Mouse (Mus musculus) hindbrain, embryonic 10.5 days (tissue): ENCODE measurements at regions not wholly inside any gene's neighbourhood (a gene's known extent, or its start where the extent isn't known, plus 50 kb on each side); places are given as distances from the start of the nearest gene placed in this dataset.
"Not testable (repeated sequence)": the region's sequence is repeated elsewhere in the genome, so short reads cannot be mapped to it uniquely, and the experiment has no call there.

Source experiments
- DNase-seq: peaks from one replicate; pipeline ENCODE4 v3.0.0-alpha.2; 2017; ENCODE audit warnings: low spot score
- H3K27ac ChIP-seq: fragments of 300-500 bp; sonication (generic); 2 replicates; pipeline ENCODE4 v1.5.1; 2016; ENCODE audit warnings: mild to moderate bottlenecking, moderate library complexity
- H3K27me3 ChIP-seq: fragments of 300-500 bp; sonication (generic); 2 replicates; pipeline ENCODE4 v1.6.1; 2016; ENCODE audit warnings: mild to moderate bottlenecking; ENCODE audit not compliant: poor library complexity, insufficient read depth, severe bottlenecking
- H3K36me3 ChIP-seq: fragments of 300-500 bp; sonication (generic); 2 replicates; pipeline ENCODE4 v1.6.1; 2016; ENCODE audit warnings: mild to moderate bottlenecking, moderate library complexity
- H3K4me1 ChIP-seq: fragments of 300-500 bp; sonication (generic); replicated peaks from 2 replicates; pipeline ENCODE4 v1.6.1; 2016; ENCODE audit warnings: mild to moderate bottlenecking
- H3K4me3 ChIP-seq: fragments of 300-500 bp; sonication (generic); 2 replicates; pipeline ENCODE4 v1.5.1; 2016; ENCODE audit warnings: mild to moderate bottlenecking, moderate library complexity
- H3K9me3 ChIP-seq: fragments of 300-500 bp; sonication (generic); 2 replicates; pipeline ENCODE4 v1.6.1; 2016; ENCODE audit warnings: mild to moderate bottlenecking, moderate library complexity
- WGBS: fragments of 180-500 bp; shearing (Covaris S2); methylation state at CpG from one replicate; pipeline ENCODE4 v1.1.7; 2016; 5-methylcytosine and 5-hydroxymethylcytosine counted together

DNA sequence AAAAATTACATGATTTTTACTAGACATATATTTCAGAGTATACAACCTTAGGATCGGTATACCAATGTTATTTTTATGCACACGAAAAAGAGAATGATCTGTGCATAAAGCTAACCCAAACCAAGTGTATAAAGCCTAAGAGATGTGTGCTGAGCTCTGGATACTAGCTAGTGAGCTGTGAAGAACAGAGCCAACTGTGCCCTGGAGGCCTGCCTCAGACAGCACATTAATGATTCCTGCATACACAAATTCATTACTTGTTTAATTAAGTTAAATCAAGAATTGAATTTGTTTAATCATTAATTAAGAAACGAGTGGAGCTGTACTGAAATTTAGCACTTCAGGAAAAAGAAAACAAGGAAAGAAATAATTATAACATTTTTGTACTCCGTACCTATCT lies 139.0 kb upstream of the Prkcq start:
- Histone ChIP-seq H3K4me3 (no peak overlapping the region), H3K4me1 (no peaks in the 10 kb centered on the region), H3K27ac (no peak overlapping the region), H3K9me3 (no peaks in the 10 kb centered on the region), H3K27me3 (no peaks in the 10 kb centered on the region), H3K36me3 (no peaks in the 10 kb centered on the region)
- WGBS, result 89% methylated on average over 4 of the region's 4 CpGs
- DNase-seq, result no peak

DNA sequence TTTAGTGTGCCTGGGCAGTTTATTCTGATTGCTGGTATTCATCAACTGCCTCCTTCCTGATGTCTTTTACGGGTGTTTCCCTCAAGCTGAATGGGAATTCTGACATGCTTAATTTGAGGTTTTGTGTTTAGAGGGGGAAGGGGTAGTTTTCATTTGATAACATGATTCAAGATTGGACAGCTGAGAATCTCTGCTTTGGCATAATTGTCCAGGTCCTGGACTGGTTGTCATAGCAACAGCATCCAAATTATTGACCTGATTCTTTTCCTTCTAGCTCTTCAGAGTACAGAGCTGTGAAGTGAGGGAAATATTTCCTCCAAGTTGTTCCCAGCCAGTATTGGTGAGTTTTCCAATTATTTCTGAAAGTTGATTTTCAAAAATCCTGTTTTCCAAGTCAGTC lies 137.7 kb upstream of the Prkcq start:
- no peaks in the 10 kb centered on the region for H3K9me3 ChIP-seq
- DNase-seq, result no peak
- WGBS, result 30% methylated on average over 1 of the region's 1 CpGs
- no peak overlapping the region for H3K4me3 ChIP-seq
- no peak overlapping the region for H3K27ac ChIP-seq
- H3K36me3 ChIP-seq, result no peaks in the 10 kb centered on the region
- H3K27me3 ChIP-seq, result no peaks in the 10 kb centered on the region
- no peaks in the 10 kb centered on the region for H3K4me1 ChIP-seq

DNA sequence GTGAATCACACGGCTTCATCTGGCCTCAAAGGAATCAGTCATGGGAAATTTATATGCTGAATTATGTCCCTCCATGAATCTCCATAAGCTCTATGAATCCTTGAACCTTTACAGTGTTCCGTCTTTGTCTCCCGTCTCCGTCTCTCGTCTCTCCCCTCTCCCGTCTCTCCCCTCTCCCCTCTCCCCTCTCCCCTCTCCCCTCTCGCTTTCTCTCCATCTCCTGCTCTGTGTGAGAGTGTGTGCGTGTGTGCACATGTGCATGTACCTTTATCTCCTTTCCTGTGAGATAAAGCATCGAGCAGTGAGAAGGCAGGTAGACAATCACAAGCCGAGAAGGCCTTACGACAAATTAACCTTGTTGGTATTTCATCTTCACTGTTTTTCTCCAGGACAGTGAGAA lies 134.6 kb upstream of the Prkcq start:
- Histone ChIP-seq H3K27me3 (no peaks in the 10 kb centered on the region), H3K4me1 (no peaks in the 10 kb centered on the region), H3K27ac (no peak overlapping the region), H3K9me3 (no peaks in the 10 kb centered on the region), H3K4me3 (no peak overlapping the region), H3K36me3 (no peaks in the 10 kb centered on the region)
- 74% methylated on average over 11 of the region's 11 CpGs for WGBS
- DNase-seq, result no peak

DNA sequence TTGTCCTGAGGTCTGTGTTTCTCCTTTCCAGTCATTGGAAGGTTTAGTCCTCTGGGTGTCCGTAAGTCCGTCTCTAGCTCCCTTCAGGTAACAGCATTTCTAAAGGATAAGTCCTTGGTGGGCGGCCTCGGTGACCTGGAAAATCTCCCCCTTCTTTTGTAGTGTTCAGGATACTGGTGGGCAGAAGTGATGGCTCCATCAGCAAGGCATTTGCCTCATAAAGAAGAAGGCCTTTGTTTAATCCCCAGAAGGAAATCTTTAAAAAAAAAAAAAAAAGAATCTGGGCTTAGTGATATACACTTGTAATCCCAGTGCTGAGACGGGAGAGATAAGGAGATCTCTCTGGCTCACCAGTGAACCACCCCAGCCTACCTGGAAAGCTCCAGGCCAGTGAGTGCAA lies 133.5 kb upstream of the Prkcq start:
- WGBS, result 79% methylated on average over 5 of the region's 5 CpGs
- Histone ChIP-seq H3K4me1 (no peaks in the 10 kb centered on the region), H3K36me3 (no peaks in the 10 kb centered on the region), H3K9me3 (no peaks in the 10 kb centered on the region), H3K27me3 (no peaks in the 10 kb centered on the region), H3K4me3 (no peak overlapping the region), H3K27ac (no peak overlapping the region)
- no peak for DNase-seq

DNA sequence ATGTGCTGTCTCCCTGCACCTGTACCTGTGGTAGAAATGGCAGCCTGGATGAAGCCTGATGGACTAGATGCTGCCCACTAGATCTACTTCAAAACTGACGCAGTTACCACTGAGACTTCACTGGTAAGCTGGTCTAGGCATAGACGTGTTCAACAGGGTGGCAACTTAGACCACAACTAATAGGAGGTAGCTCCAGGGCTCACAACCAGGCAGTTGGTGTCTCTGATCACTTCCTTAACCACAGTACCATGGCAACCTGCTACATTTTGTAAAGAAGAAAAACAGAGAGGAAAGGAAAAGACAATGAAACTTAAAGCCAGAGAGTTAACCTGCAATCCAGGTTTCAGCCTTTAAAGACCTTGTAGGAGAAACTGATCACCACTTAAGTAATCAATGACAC lies 131.9 kb upstream of the Prkcq start:
- Histone ChIP-seq H3K9me3 (no peaks in the 10 kb centered on the region), H3K27me3 (no peaks in the 10 kb centered on the region), H3K36me3 (no peaks in the 10 kb centered on the region), H3K27ac (no peak overlapping the region), H3K4me3 (no peak overlapping the region), H3K4me1 (no peaks in the 10 kb centered on the region)
- 77% methylated on average over 2 of the region's 2 CpGs for WGBS
- no peak for DNase-seq

DNA sequence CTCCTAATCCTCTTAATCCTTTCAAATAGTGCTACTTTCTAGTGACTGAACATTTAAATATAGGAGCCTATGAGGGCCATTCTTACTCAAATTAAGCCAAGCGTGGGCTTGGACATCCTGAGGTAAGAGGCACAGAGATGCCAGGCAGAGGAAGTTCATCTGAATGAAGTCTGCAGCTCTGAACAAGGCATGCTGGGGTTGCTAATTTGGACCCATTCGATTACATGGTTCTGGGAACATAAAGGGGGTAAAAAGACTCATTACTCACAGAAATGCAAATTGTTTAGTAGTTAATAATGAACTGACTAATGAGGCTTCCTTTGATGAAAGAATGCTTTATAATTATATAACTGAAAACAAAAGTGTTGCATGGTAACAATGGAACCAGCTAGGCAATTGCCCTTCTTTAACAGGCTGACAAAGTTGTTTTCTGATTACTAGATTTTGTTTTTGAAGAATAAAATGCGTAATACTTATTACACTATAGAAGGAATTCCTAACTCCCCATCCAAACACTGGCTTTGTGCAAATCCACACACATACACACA lies 127.1 kb upstream of the Prkcq start:
- WGBS, result 89% methylated on average over 3 of the region's 3 CpGs
- H3K9me3 ChIP-seq, result no peaks in the 10 kb centered on the region

DNA sequence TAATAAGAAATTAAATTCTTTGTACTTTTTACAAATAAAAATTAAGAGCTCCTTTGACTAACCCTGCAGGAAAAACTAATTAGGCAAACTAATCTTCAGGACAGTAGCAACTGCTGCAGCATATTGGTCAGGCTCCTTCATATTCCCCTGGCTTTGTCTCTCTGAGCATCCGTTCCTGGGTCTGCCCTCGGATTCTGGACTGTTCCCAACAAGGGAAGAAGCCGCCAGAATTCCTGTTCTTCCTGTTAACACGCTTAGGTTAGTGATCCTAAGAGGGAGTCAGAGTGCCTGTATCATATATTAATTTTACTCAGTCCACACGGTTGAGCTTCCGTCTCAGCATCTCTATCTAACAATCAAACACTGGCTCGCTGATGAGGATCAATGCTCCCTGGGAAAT lies 120.3 kb upstream of the Prkcq start:
- no peak overlapping the region for H3K27ac ChIP-seq
- no peak overlapping the region for H3K4me3 ChIP-seq
- no peak for DNase-seq
- H3K36me3 ChIP-seq, result no peaks in the 10 kb centered on the region
- H3K9me3 ChIP-seq, result no peaks in the 10 kb centered on the region
- H3K4me1 ChIP-seq, result no peaks in the 10 kb centered on the region
- 83% methylated on average over 7 of the region's 7 CpGs for WGBS
- H3K27me3 ChIP-seq, result no peaks in the 10 kb centered on the region

More for the DNA sequence above, 127.1 kb upstream of the Prkcq start:
- Histone ChIP-seq H3K27ac (no peak overlapping the region), H3K4me1 (no peaks in the 10 kb centered on the region), H3K4me3 (no peak overlapping the region), H3K36me3 (no peaks in the 10 kb centered on the region), H3K27me3 (no peaks in the 10 kb centered on the region)
- DNase-seq, result no peak

DNA sequence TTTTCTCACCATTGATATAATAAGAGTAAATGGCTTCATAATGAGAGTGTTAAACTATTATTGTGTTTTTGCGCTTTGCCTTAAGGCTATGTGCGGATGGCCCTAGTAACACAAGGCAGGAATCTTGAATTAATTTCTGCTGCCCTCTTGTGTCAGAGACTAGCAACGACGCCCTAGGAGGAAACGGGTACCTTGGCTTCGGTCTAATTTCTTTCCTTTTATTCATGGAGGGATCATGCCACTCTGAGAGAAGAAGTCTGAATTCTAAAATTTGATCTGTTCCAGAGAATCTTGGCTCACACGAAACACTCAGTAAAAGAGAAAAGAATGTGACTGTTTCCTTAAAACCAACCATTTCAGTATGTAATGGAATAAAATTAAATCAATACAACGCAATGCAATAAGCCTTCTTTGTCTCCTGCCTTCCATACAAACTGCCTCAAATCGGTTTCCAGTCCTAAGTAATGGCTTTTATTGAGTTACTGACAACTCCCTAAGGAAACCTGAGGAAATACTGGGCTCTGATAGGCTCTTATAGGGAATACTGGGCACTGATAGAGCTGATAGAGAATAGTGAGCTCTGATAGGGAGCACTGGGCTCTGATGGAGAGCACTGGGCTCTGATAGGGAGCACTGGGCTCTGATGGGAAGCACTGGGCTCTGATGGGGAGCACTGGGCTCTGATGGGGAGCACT lies 112.0 kb upstream of the Prkcq start:
- no peaks in the 10 kb centered on the region for H3K36me3 ChIP-seq
- H3K4me3 ChIP-seq, result no peak overlapping the region
- no peaks in the 10 kb centered on the region for H3K27me3 ChIP-seq
- no peak overlapping the region for H3K27ac ChIP-seq
- no peaks in the 10 kb centered on the region for H3K9me3 ChIP-seq
- WGBS, result 24% methylated on average over 9 of the region's 9 CpGs
- DNase-seq, result peak; percentile 34
- no peaks in the 10 kb centered on the region for H3K4me1 ChIP-seq

DNA sequence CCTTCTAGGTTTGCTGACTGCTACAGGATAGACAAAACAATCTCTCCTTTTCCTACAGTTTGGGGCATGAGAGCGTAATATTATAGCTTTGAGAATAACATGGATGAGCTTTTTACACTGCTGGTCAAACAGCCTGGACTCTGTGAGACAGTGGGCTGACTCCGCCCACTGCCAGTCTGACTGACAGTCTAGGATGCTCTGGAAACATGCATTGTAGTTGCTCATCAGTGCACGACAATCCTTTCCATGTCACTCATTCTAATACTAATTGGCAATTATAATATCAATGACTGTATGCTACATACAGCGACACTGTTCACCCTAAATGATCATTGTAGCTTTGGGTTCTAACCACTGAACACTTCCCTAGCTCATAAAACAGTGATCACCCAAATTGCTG lies 104.5 kb upstream of the Prkcq start:
- Histone ChIP-seq H3K9me3 (no peaks in the 10 kb centered on the region), H3K4me1 (peaks cover 6% of the 10 kb centered on the region; the same call in 1 of the 2 replicates), H3K27ac (no peak overlapping the region), H3K27me3 (no peaks in the 10 kb centered on the region), H3K4me3 (no peak overlapping the region), H3K36me3 (no peaks in the 10 kb centered on the region)
- 63% methylated on average over 4 of the region's 4 CpGs for WGBS
- no peak for DNase-seq

DNA sequence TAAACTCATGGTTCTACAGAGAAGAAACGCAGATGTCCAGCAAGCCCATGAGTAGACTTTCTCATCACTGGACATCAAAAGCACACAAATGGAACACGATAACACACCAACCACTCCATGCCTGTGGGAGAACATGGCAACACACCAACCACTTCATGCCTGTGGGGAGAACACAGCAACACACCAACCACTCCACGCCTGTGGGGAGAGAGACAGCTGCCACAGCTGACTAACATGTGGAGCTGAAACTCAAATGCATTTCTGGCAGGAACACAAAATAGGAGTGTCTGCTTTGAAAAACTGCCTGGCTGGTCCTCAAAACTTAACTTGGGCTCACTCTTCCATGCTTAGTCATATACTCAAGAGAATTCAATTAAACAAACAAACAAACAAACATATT lies 88.4 kb upstream of the Prkcq start:
- Histone ChIP-seq H3K27me3 (no peaks in the 10 kb centered on the region), H3K4me3 (no peak overlapping the region), H3K9me3 (no peaks in the 10 kb centered on the region), H3K27ac (no peak overlapping the region), H3K36me3 (no peaks in the 10 kb centered on the region), H3K4me1 (no peaks in the 10 kb centered on the region)
- DNase-seq, result no peak
- 91% methylated on average over 3 of the region's 3 CpGs for WGBS

DNA sequence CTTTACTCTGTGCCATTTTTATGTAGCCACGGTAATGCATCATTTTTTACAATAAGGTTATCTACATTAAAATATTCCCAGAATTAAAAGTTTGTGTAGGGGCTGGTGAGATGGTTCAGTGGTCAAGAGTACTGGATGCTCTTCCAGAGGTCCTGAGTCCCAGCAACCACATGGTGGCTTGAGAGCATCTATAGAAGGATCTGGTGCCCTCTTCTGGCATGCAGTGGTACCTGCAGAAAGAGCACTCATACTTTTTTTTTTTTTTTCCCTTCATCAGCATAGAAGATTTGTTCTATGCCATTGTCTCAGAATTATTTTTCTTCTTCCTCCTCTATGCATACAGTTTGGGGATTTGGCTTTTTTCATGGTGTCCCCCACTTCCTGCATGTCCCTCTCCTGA lies 84.9 kb upstream of the Prkcq start:
- Histone ChIP-seq H3K36me3 (no peaks in the 10 kb centered on the region), H3K9me3 (no peaks in the 10 kb centered on the region), H3K27me3 (no peaks in the 10 kb centered on the region), H3K4me1 (no peaks in the 10 kb centered on the region), H3K4me3 (no peak overlapping the region), H3K27ac (no peak overlapping the region)
- DNase-seq, result peak; percentile 6
- WGBS, result 27% methylated on average over 1 of the region's 1 CpGs

DNA sequence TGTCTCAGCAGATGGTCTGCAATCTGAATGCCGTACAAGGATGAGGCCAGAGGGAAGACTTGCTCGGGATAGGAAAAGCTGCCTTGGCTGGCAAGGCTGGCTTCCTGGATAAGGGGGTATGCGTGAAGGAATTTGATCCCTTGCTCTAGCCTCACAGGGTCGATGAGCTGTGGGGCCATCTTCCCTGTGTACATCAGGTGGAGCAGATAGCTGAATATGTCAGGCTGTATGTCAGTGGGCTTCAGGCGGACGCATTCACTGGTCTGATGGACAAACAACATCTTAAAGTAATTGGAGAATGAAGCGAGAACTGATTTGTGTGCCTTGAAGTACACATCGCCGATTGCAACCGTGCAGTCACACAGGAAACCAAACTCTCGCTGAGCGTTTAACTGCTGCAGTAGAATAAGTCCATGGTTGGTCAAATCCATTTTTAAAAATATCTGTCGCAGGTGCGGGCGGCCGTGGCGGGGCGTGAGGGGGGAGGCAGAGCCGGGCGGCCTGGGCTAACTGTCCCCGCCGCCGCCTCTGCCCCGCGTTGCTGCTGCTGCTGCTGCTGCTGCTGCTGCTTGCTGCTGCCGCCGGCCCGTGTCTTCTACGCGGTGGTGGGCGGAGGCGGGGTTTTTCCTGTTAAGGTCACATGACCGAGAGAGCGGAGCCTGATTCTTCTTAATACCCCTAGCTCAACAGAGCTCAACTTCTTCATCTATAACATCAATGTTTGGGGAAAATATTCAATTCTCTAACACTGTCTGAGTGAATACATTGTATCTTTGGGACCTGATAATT lies 71.9 kb upstream of the Prkcq start:
- H3K4me3 ChIP-seq, result peak overlapping the region; percentile 43
- H3K27ac ChIP-seq, H3K4me1 ChIP-seq: not testable (repeated sequence)

DNA sequence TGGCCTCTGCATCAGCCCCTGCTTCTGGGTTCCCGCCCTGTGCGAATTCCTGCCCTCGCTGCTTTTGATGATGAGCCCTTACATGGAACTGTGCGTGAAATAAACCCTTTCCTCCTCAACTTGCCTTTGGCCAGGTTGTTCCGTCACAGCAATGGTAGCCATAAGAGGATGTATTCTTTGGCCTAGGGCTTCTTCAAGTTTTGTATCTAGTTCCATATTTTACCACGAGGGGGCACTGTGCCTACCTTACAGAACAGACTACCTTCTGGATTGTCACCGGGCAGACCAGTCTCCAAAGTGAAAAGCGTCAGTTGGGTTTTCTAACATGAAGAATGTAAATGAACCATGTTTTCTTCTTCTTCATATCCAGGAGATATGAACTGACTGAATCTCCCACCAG lies 58.7 kb upstream of the Prkcq start:
- no peaks in the 10 kb centered on the region for H3K36me3 ChIP-seq
- WGBS, result 49% methylated on average over 8 of the region's 8 CpGs
- DNase-seq, result peak; percentile 26
- H3K4me3 ChIP-seq, result no peak overlapping the region
- H3K4me1 ChIP-seq, result no peaks in the 10 kb centered on the region
- H3K27ac ChIP-seq, result no peak overlapping the region
- no peaks in the 10 kb centered on the region for H3K9me3 ChIP-seq
- H3K27me3 ChIP-seq, result no peaks in the 10 kb centered on the region

More for the DNA sequence above, 71.9 kb upstream of the Prkcq start:
- not testable (repeated sequence) for H3K27me3 ChIP-seq, H3K9me3 ChIP-seq, H3K36me3 ChIP-seq
- WGBS, result 43% methylated on average over 34 of the region's 34 CpGs
- DNase-seq, result peak; percentile 54
